Mouse (Mus musculus) lung, postnatal 0 days (tissue): ENCODE measurements around the gene Grik1.

Source experiments
- CTCF ChIP-seq: IDR thresholded peaks from 2 replicates; pipeline ENCODE4 v1.5.1; 2016; ENCODE audit warnings: antibody characterized with exemption, mild to moderate bottlenecking
- EP300 ChIP-seq: IDR thresholded peaks from 2 replicates; pipeline ENCODE4 v1.6.1; 2016; ENCODE audit warnings: antibody characterized with exemption, mild to moderate bottlenecking, control low read depth

GRCm38 (mm10) chr16:88294209-88294608, 4.1 kb upstream of the Grik1 start:
- TF ChIP-seq CTCF, result peak; percentile 40
- no peak for TF ChIP-seq EP300
